Mouse (Mus musculus) E14TG2a.4 (cell line): ENCODE data around the gene Tnfsf8.

Experiments
- H3K27me3 ChIP-seq: 2 replicates; pipeline ENCODE4 v1.6.1; 2014; ENCODE audit warnings: low read length, control low read depth; ENCODE audit not compliant: insufficient read depth
- H3K36me3 ChIP-seq: 2 replicates; pipeline ENCODE4 v1.6.1; 2014; ENCODE audit warnings: low read length, control low read depth; ENCODE audit not compliant: insufficient read depth
- H3K4me1 ChIP-seq: replicated peaks from 2 replicates; pipeline ENCODE4 v1.6.1; 2014; ENCODE audit warnings: low read depth, low read length, control low read depth
- H3K4me3 ChIP-seq: replicated peaks from 2 replicates; pipeline ENCODE4 v1.5.1; 2014; ENCODE audit warnings: mild to moderate bottlenecking, low read length
- H3K9me3 ChIP-seq: 2 replicates; pipeline ENCODE4 v1.6.1; 2014; ENCODE audit warnings: low read length, control low read depth
- CTCF ChIP-seq: conservative IDR thresholded peaks from 2 replicates; pipeline ENCODE4 v1.5.1; 2014; ENCODE audit warnings: low read length
- NANOG ChIP-seq: IDR thresholded peaks from 2 replicates; pipeline ENCODE4 v1.6.1; 2014; ENCODE audit warnings: borderline replicate concordance, low read length, mixed read lengths
- POU5F1 ChIP-seq: IDR thresholded peaks from 2 replicates; pipeline ENCODE4 v1.6.1; 2014; ENCODE audit warnings: low read length, borderline replicate concordance

Gene Tnfsf8

DNA sequence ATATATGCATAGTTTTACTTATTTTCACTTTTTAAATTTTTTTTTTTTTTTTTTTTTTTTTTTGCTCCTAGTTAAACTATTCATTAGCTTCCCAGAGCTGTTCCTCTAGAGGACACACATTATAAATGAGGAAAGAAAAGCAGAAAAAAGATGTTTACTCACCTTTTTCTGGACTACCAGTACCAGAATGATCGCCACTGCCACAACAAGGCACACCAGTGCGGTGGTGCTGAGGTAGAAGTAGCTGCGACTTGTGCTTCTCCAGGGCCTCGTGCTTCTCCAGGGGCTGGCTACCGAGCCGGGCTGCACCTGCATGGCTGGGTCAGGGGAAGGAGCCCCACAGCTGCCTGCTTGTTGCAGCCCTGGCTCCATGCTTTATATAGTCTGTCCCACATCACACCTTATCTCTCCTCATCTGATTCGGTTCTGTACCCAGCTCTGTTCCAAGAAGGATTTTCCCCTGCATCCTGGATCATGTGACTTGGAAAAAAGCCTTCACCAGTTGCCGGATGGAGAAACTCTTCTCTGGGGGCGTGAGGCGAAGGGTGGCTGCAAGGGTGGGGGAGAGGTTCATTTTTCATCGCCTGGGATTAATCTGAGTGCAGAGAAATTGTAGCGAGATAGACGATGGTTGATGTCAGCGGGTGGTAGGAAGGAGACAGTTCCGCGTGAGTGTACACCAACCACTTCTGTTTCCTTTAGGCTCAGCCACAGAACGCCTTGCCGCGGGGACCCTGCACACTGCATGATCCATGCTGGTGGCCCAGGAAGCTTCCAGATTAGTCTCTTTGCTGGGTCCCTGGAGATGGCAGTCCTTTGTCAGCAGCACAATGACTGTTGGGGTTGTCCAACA lies at the start of gene Tnfsf8:
Tnfsf8 (minus strand) TSS at position 660 of the 853 bp plus-strand sequence.
- H3K4me3 ChIP-seq, result no peak within 1 kb of the TSS
- H3K27me3 ChIP-seq, result no peaks in the 10 kb centered on the region
- TF ChIP-seq CTCF, result no peak
- TF ChIP-seq POU5F1, result no peak
- no peak for TF ChIP-seq NANOG
- no peaks in the 10 kb centered on the region for H3K9me3 ChIP-seq
- H3K4me1 ChIP-seq, result no peaks in the 10 kb centered on the region
- H3K36me3 ChIP-seq, result no peaks in the 10 kb centered on the region

DNA sequence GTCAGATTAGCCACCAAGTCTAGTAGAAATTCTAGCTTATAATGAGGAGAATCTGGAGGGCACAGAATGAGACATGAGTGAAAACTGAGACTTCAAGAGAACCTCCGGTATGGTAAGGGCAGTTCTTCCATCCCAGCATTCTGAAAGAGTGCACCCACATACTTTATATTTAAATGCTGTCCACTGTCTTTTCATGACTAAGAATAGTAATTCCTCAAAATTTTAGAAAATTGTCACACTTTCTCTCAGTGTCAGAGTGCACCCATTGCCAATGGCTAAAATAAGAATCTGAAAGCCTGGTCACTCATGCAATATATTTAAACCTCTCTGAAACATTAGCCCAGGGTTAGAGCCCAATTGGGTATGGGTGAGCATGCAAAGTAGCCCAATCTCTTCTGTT lies 47.4 kb upstream of the Tnfsf8 start:
- no peaks in the 10 kb centered on the region for H3K4me1 ChIP-seq
- H3K36me3 ChIP-seq, result no peaks in the 10 kb centered on the region
- TF ChIP-seq NANOG (no peak), CTCF (no peak)

DNA sequence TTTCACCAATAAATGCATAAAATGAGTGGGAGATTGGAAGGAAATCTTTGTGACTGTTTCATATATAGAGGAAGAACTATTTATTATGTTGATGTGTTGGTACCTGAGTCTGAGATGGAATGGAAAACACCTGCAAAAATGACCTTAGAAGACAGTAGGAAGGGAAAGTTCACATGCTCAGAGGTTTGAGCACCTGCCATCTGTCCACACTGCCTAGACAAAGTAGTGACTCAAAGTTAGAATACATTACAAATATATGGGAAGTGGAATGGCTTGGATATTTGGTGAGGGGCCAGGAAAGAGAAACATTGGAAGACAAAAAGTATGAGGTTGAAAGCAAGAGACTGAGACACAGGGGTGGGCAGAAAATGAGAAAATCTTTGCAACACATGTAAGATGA lies 46.3 kb upstream of the Tnfsf8 start:
- Histone ChIP-seq H3K27me3 (no peaks in the 10 kb centered on the region), H3K36me3 (no peaks in the 10 kb centered on the region), H3K4me3 (no peak overlapping the region), H3K9me3 (no peaks in the 10 kb centered on the region), H3K4me1 (no peaks in the 10 kb centered on the region)
- TF ChIP-seq NANOG (no peak), CTCF (no peak), POU5F1 (no peak)

More for the DNA sequence above, 47.4 kb upstream of the Tnfsf8 start:
- no peaks in the 10 kb centered on the region for H3K9me3 ChIP-seq
- H3K4me3 ChIP-seq, result no peak overlapping the region
- H3K27me3 ChIP-seq, result no peaks in the 10 kb centered on the region

DNA sequence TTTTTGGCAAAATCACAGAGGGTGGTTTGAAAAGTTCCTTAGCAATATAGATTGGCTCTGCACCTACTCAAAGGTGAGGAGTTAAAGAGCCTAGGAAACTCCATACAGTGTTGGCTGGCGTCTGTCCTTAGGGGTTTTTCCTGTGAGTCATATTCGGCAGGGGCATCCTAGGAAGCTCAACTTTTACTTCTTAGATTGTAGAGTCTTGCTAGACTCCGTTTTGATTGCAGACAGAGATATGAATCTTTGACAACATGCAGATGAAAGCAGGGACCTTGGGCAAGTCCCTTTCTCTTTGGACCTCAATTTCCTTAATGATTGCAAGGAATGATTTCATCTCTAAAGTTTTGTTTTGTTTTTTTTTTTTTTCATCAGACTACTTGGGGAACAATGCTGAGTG lies 44.9 kb upstream of the Tnfsf8 start:
- H3K36me3 ChIP-seq, result no peaks in the 10 kb centered on the region

DNA sequence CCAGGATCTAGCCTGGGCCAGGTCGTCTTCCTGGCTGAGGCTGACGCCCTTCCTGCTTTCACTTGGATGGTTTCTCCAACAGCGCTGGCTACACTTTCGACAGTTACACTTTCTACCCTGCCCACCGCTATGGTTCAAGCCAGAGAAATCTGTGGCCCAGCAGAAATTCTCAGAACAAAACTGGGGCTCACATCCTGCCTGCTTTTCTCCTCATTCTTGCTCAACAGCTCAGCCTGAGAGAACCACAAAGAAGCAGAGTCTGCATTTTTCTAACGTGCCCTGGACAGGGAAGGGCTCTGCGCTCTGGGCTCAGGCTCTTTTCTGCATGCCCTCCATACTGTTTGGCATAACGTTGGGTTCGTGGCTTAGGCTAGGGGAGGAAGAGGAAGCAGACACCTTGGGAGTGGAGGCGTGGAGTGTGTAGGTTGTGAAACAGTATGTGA lies 38.0 kb upstream of the Tnfsf8 start:
- no peak for TF ChIP-seq POU5F1
- TF ChIP-seq NANOG, result no peak
- no peak for TF ChIP-seq CTCF
- Histone ChIP-seq H3K4me1 (no peaks in the 10 kb centered on the region), H3K36me3 (no peaks in the 10 kb centered on the region), H3K4me3 (no peak overlapping the region), H3K9me3 (no peaks in the 10 kb centered on the region), H3K27me3 (no peaks in the 10 kb centered on the region)

More for the DNA sequence above, 44.9 kb upstream of the Tnfsf8 start:
- no peaks in the 10 kb centered on the region for H3K4me1 ChIP-seq
- H3K27me3 ChIP-seq, result no peaks in the 10 kb centered on the region
- no peaks in the 10 kb centered on the region for H3K9me3 ChIP-seq
- TF ChIP-seq NANOG, result no peak
- no peak for TF ChIP-seq POU5F1
- no peak overlapping the region for H3K4me3 ChIP-seq

DNA sequence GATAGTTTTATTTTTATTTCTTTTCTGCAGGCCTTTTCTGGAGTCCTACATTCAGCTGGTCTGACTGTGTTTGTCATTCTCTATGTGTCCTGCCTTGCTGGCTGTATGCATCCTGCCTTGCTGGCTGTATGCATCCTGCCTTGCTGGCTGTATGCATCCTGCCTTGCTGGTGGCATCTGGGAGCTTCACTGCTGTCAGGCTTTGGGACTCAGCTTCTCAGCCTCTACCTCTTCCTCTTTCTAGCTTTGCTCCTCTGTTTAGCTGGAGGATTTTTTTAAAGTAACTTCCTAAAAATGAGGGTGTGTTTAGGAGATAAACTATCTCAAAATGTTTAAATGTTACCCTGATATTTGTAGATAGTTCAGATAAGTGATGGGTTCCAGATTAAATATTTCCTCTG lies 36.0 kb upstream of the Tnfsf8 start:
- Histone ChIP-seq H3K9me3 (peaks cover 7% of the 10 kb centered on the region; the same call in 1 of the 2 replicates), H3K4me1 (no peaks in the 10 kb centered on the region), H3K4me3 (no peak overlapping the region), H3K36me3 (no peaks in the 10 kb centered on the region), H3K27me3 (no peaks in the 10 kb centered on the region)
- TF ChIP-seq CTCF, result no peak
- TF ChIP-seq POU5F1, result no peak
- TF ChIP-seq NANOG, result no peak

DNA sequence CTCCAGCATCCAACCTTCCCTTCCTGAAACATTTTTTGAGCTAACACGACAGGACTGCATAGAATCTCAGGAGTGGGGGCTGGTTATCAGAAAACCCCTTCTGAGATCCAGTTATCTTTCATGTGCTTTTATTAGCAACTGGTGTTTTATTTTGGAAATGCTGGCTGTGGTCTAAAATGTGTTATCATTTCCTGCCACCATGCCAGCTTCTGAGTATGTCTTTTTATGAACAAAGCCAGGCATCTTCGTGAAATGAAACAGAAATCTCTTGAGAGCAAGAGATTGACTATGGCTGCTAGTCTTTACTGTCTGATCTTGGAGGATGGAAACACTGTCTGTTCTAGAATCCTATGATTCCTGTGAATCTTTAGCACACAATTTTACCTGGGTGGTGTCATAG lies 25.0 kb upstream of the Tnfsf8 start:
- no peak overlapping the region for H3K4me3 ChIP-seq
- H3K36me3 ChIP-seq, result no peaks in the 10 kb centered on the region
- no peaks in the 10 kb centered on the region for H3K27me3 ChIP-seq
- TF ChIP-seq NANOG, result no peak
- no peak for TF ChIP-seq CTCF
- no peak for TF ChIP-seq POU5F1
- peaks cover 6% of the 10 kb centered on the region; the same call in 1 of the 2 replicates for H3K9me3 ChIP-seq
- H3K4me1 ChIP-seq, result no peaks in the 10 kb centered on the region

DNA sequence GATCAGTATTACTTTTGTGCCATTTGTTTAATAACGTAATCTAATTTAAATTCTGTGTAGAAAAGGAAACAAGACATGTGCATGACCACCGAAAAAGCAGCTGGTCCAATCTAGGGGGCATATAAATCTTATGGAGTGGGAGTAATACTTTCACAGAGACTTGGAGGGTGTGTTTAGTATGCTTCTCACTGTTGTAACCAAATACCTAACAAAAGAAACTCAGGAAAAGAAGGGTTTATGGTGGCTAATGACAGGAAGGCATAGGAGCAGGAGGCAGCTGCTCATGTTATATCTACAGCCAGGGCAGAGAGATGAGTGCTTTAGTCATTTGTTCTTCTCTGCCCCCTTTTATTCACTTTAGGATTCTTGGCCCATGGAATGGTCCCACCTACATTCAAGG lies 15.6 kb upstream of the Tnfsf8 start:
- H3K36me3 ChIP-seq, result no peaks in the 10 kb centered on the region
- H3K9me3 ChIP-seq, result no peaks in the 10 kb centered on the region
- H3K4me3 ChIP-seq, result no peak overlapping the region
- no peaks in the 10 kb centered on the region for H3K4me1 ChIP-seq
- no peaks in the 10 kb centered on the region for H3K27me3 ChIP-seq
- TF ChIP-seq POU5F1 (no peak), CTCF (no peak), NANOG (no peak)

DNA sequence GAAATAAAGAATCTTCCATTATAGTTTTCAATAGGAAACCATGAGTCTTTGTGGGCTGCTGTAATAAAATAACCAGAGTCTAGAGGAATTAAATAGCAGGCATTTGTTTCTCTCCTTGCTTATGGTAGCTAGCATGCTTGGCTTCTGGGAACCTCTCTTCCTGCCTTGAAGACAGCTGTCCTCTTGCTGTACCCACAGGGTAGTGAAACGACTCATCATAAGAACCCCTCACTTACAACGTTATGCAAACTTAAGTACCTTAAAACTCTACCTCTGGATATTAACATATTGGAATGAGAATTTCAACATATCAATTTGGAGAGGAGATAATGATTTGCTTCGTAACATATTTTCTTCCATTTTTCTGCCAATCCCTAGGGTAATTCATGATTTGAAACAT lies 14.3 kb upstream of the Tnfsf8 start:
- Histone ChIP-seq H3K4me1 (no peaks in the 10 kb centered on the region), H3K4me3 (no peak overlapping the region), H3K27me3 (no peaks in the 10 kb centered on the region), H3K9me3 (no peaks in the 10 kb centered on the region), H3K36me3 (no peaks in the 10 kb centered on the region)
- TF ChIP-seq POU5F1 (no peak), NANOG (no peak), CTCF (no peak)
